Comparison of ENCODE assay signal across 21 mouse cellular contexts in the genomic region with DNA sequence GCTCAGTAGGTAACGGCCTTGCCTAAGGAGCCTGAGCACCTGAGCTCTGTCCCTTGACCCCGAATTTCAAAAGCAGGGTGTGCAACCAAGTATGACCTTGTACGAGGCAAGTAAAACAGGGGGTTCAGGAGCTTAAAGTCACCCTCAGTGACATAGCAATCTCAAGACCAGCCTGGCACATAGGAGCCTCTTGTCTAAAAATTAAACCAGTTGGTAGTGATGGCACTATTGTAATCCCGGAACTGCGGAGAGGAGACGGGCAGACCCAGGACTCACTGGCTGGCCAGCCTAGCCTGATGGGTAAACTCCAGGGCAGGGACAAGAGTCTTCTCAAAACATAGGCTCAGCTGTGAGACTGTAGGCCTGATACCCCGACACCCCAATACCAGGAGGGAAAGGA. TPM values are rescaled to one million over a fixed set of nuclear protein-coding genes. Genes with fewer than 3 reads are reported as not detected.
DNase-seq lines count a peak whose midpoint lies in the region; ATAC-seq and TF ChIP-seq lines count a peak whose summit lies in the region.
"Had no signal": no experiment of that assay in that cellular context is flagged by ENCODE, and none has a peak within 500 bp of the region (broad histone marks: within the 10 kb centered on the region; RNA-seq: fewer than 3 reads in every experiment).

No protein-coding gene starts in this region.

- no peak for ATAC-seq in forebrain, embryonic 14.5 days
- no peak for ATAC-seq in frontal cortex, adult (ENCODE audit: low TSS enrichment)
- ATAC-seq: activated CD4-positive, CD25-positive, alpha-beta regulatory T cell, adult 4 months; forebrain, embryonic 15.5 days; intestine, embryonic 15.5 days; midbrain, embryonic 16.5 days had no signal

- no peak for TF ChIP-seq POLR2A in kidney, adult 2 months (IDR thresholded peaks at IDR 0.05; ENCODE audit: low read depth, low read length)

- 88% methylated on average over 7 of the region's 7 CpGs for WGBS in forebrain, embryonic 10.5 days
- WGBS in forebrain, embryonic 14.5 days: 90% methylated on average over 7 of the region's 7 CpGs
- 55% methylated on average over 7 of the region's 7 CpGs for WGBS in kidney, adult 2 months
- WGBS in limb, embryonic 10.5 days: 93% methylated on average over 7 of the region's 7 CpGs

- DNase-seq in forebrain, embryonic 10.5 days (ENCODE audit: extremely low spot score, low spot score): no peak
- DNase-seq in forebrain, embryonic 14.5 days (ENCODE audit: low spot score): no peak
- DNase-seq in kidney, adult 2 months: peak; percentile 82
- DNase-seq in kidney, postnatal 10 days: no peak
- DNase-seq in kidney, adult 9 months: peak; percentile 75
- DNase-seq in limb, embryonic 10.5 days (ENCODE audit: low spot score): no peak
- no peak for DNase-seq in spleen, adult 18-20 months
- DNase-seq: adrenal gland, postnatal 14 days; cerebellum, adult 11-12 months; heart, postnatal 10 days; lung, postnatal 10 days; thymus, postnatal 25 days had no signal

- H3K4me2 ChIP-seq in forebrain, embryonic 14.5 days (ENCODE audit: low read length): no peak overlapping the region
- H3K4me2 ChIP-seq: forebrain, embryonic 15.5 days; hindbrain, embryonic 14.5 days; neural tube, embryonic 15.5 days had no signal

- no peak for TF ChIP-seq CTCF in kidney, adult 2 months (conservative IDR thresholded peaks at IDR 0.05; ENCODE audit: insufficient read depth, insufficient read length, low read depth, low read length)

- no peaks in the 10 kb centered on the region for H3K9me3 ChIP-seq in forebrain, embryonic 10.5 days
- H3K9me3 ChIP-seq in forebrain, embryonic 14.5 days (replicated peaks; ENCODE audit: control insufficient read depth, low read length): no peaks in the 10 kb centered on the region
- no peaks in the 10 kb centered on the region for H3K9me3 ChIP-seq in limb, embryonic 10.5 days (replicated peaks)
- H3K9me3 ChIP-seq: forebrain, embryonic 15.5 days; G1E; intestine, embryonic 15.5 days; neural tube, embryonic 15.5 days had no signal

- H3K4me3 ChIP-seq in forebrain, embryonic 10.5 days: no peak overlapping the region
- H3K4me3 ChIP-seq in forebrain, embryonic 14.5 days (ENCODE audit: low read depth, low read length): no peak overlapping the region
- no peak overlapping the region for H3K4me3 ChIP-seq in kidney, adult 2 months (ENCODE audit: insufficient read depth, low read depth, low read length)
- H3K4me3 ChIP-seq in limb, embryonic 10.5 days: no peak overlapping the region
- H3K4me3 ChIP-seq: forebrain, embryonic 15.5 days; intestine, embryonic 15.5 days; left cerebral cortex, adult 2 months; neural tube, embryonic 15.5 days had no signal

- peaks cover 50% of the 10 kb centered on the region for H3K27me3 ChIP-seq in forebrain, embryonic 10.5 days (ENCODE audit: poor library complexity, severe bottlenecking)
- H3K27me3 ChIP-seq in forebrain, embryonic 14.5 days (replicated peaks; ENCODE audit: control insufficient read depth, insufficient read depth, low read length): no peaks in the 10 kb centered on the region
- no peaks in the 10 kb centered on the region for H3K27me3 ChIP-seq in kidney, adult 2 months (replicated peaks; ENCODE audit: control insufficient read depth, insufficient read depth, low read length)
- H3K27me3 ChIP-seq in limb, embryonic 10.5 days (ENCODE audit: low read depth, poor library complexity, severe bottlenecking): peaks cover 7% of the 10 kb centered on the region; the same call in 1 of the 2 replicates
- H3K27me3 ChIP-seq: forebrain, embryonic 15.5 days; intestine, embryonic 15.5 days had no signal

- no peak overlapping the region for H3K9ac ChIP-seq in forebrain, embryonic 14.5 days (ENCODE audit: low read length)
- H3K9ac ChIP-seq: forebrain, embryonic 15.5 days; hindbrain, embryonic 14.5 days; intestine, embryonic 15.5 days; neural tube, embryonic 15.5 days had no signal

- peaks cover 63% of the 10 kb centered on the region for H3K4me1 ChIP-seq in forebrain, embryonic 10.5 days
- H3K4me1 ChIP-seq in forebrain, embryonic 14.5 days (ENCODE audit: control insufficient read depth, insufficient read depth, low read length): peaks cover 8% of the 10 kb centered on the region
- peaks cover 33% of the 10 kb centered on the region for H3K4me1 ChIP-seq in kidney, adult 2 months (ENCODE audit: control insufficient read depth, insufficient read depth, low read length)
- peaks cover 55% of the 10 kb centered on the region for H3K4me1 ChIP-seq in limb, embryonic 10.5 days

- no peaks in the 10 kb centered on the region for H3K36me3 ChIP-seq in forebrain, embryonic 10.5 days (replicated peaks)
- no peaks in the 10 kb centered on the region for H3K36me3 ChIP-seq in forebrain, embryonic 14.5 days (ENCODE audit: control insufficient read depth, insufficient read depth, low read length)
- no peaks in the 10 kb centered on the region for H3K36me3 ChIP-seq in kidney, adult 2 months (ENCODE audit: control insufficient read depth, insufficient read depth, low read length)
- H3K36me3 ChIP-seq in limb, embryonic 10.5 days: no peaks in the 10 kb centered on the region
- H3K36me3 ChIP-seq: forebrain, embryonic 15.5 days; intestine, embryonic 15.5 days; neural tube, embryonic 15.5 days had no signal

- H3K27ac ChIP-seq in forebrain, embryonic 10.5 days: peak overlapping the region; percentile 87; the same call in 1 of the 2 replicates
- no peak overlapping the region for H3K27ac ChIP-seq in forebrain, embryonic 14.5 days (ENCODE audit: low read depth, low read length)
- peak overlapping the region; percentile 45; the same call in 1 of the 2 replicates for H3K27ac ChIP-seq in kidney, adult 2 months (ENCODE audit: insufficient read depth, low read depth, low read length)
- H3K27ac ChIP-seq in limb, embryonic 10.5 days: peak overlapping the region; percentile 90
- H3K27ac ChIP-seq: left cerebral cortex, adult 2 months; neural tube, embryonic 15.5 days had no signal

RNA-seq across cellular contexts. Expression of a gene that starts 51.2 kb away (rescaled TPM):
- 2.4 and 3.7 TPM in 2 replicates for polyA plus RNA-seq in forebrain, embryonic 10.5 days (2016; fragmentation: Nextera tagmentation; extraction: Ambion mirVana)
- polyA plus RNA-seq in forebrain, embryonic 14.5 days (2014; fragmentation: Nextera tagmentation; extraction: Ambion mirVana): 1.6 and 2.0 TPM in 2 replicates
- 14.9 and 15.8 TPM in 2 replicates for polyA plus RNA-seq in kidney, adult 2 months (2012; rRNA removed)
- 5.7 and 5.8 TPM in 2 replicates for polyA plus RNA-seq in limb, embryonic 10.5 days (2016; fragmentation: Nextera tagmentation; extraction: Ambion mirVana)

Comparison
In these comparisons a context has a peak if more than half of its experiments do, and no peak if none do; other contexts are left out.
1. DNase-seq: peak in kidney, adult 2 months (single experiment) and kidney, adult 9 months (single experiment); none in forebrain, embryonic 10.5 days (single experiment), forebrain, embryonic 14.5 days (single experiment), kidney, postnatal 10 days (single experiment), limb, embryonic 10.5 days (single experiment) and spleen, adult 18-20 months (0 of 2).